Mouse (Mus musculus) ovary, postnatal 36 days (tissue): ENCODE data around the gene Stt3b.

Source experiments
- DNase-seq: peaks from one replicate; pipeline ENCODE4 v3.0.0; 2022; ENCODE audit warnings: low spot score, mixed read lengths

Gene Stt3b

GRCm38 (mm10) chr9:115214572-115215571 lies 95.3 kb downstream of the Stt3b start:
- no peak for DNase-seq

- DNase-seq = no peak
These were observed 96.4 kb downstream of the Stt3b start for GRCm38 (mm10) chr9:115213755-115214264.

- DNase-seq = no peak
These were observed 99.7 kb downstream of the Stt3b start for GRCm38 (mm10) chr9:115210535-115210934.

- no peak for DNase-seq
These were observed 100.5 kb downstream of the Stt3b start for GRCm38 (mm10) chr9:115209737-115210136.

GRCm38 (mm10) chr9:115206219-115206618 lies 104.0 kb downstream of the Stt3b start:
- DNase-seq = no peak

GRCm38 (mm10) chr9:115205491-115205890 lies 104.7 kb downstream of the Stt3b start:
- no peak for DNase-seq

GRCm38 (mm10) chr9:115203136-115203535 lies 107.1 kb downstream of the Stt3b start:
- DNase-seq = no peak

GRCm38 (mm10) chr9:115201264-115201663 lies 109.0 kb downstream of the Stt3b start:
- DNase-seq = no peak

- DNase-seq = no peak
These were observed 109.9 kb downstream of the Stt3b start for GRCm38 (mm10) chr9:115200166-115200862.

- no peak for DNase-seq
These were observed 113.1 kb downstream of the Stt3b start for GRCm38 (mm10) chr9:115197082-115197481.

GRCm38 (mm10) chr9:115192890-115193289 lies 117.3 kb downstream of the Stt3b start:
- DNase-seq = no peak
